Mouse (Mus musculus): ENCODE results near the gene Kcna5. TPM values are rescaled to one million over a fixed set of nuclear protein-coding genes. Genes with fewer than 3 reads are reported as not detected.

Gene Kcna5
- polyA plus RNA-seq, 1 experiment from 2014 or later: 3.7 TPM

DNA sequence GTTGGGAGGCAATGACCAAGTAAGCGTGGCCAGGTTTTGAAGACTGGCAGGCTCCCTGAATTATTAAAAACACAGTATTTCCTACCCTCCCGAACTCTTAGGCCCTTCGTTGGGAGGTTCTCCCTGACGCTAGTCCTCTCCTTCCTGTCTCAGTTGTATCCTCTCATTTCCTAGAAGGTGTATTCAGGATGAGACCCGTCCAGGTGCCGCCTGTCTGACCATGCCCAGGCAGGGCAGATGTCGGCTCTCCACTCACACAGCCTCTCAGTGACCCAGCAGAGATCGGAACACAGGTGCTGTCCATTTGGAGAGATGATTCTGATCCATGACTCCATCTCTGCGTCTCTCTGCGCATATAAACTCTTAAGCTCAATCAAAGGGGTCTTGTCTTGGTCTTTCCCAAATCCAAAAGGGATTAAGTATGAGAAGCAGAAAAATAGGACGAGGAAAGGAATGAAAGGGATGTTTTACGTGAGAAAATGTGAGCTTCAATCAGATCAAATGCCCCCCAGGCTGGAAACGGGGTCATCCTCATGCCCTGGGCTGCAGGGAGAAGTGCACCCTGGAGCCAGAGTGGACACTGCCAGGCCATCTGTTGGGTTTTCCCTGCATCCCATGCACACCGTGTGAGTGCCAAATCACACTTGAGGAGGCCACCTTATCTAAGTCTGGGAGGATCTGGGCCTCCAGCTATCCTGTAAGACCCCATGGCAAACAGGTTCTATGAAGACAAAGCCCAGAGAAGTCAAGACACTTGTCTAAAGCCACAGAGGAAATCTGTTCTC is 33.0 kb upstream of the Kcna5 start:
- Histone ChIP-seq H3K27ac (ENCODE audit: low read depth, low read length) (no peak overlapping the region), H3K9ac (ENCODE audit: low read depth, low read length) (no peak overlapping the region), H3K4me3 (ENCODE audit: low read length) (no peak overlapping the region), H3K27me3 (replicated peaks; ENCODE audit: control insufficient read depth, insufficient read depth, low read length) (no peaks in the 10 kb centered on the region), H3K4me1 (ENCODE audit: control insufficient read depth, insufficient read depth, low read depth, low read length) (no peaks in the 10 kb centered on the region), H3K9me3 (ENCODE audit: control insufficient read depth, low read length) (no peaks in the 10 kb centered on the region), H3K4me2 (ENCODE audit: low read length) (no peak overlapping the region), H3K36me3 (ENCODE audit: control insufficient read depth, insufficient read depth, low read length) (no peaks in the 10 kb centered on the region)
- WGBS: 84% methylated on average over 14 of the region's 14 CpGs
- ATAC-seq: no peak

DNA sequence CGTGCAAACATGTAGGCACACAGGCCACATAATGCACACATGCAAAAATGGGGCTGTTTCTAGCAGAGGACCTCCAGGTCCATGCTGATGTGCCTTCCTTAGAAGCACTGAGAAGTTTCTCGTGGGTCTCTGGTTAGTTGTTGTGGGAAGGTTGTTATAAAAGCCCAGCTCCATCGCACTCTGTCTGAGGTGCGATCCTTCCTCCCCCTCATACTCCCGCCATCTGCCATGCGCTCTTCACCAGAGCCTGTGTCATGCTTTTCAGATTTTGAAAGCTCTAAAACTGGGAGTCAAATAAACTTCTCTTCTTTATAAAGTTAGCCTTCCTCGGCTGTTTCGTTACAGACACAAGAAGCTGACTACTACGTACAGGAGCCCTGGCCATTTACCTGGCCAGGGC is 32.1 kb upstream of the Kcna5 start:
- H3K36me3 ChIP-seq (ENCODE audit: control insufficient read depth, insufficient read depth, low read length): no peaks in the 10 kb centered on the region
- WGBS: 95% methylated on average over 9 of the region's 9 CpGs
- no peaks in the 10 kb centered on the region for H3K4me1 ChIP-seq (ENCODE audit: control insufficient read depth, insufficient read depth, low read depth, low read length)
- H3K27me3 ChIP-seq (replicated peaks; ENCODE audit: control insufficient read depth, insufficient read depth, low read length): no peaks in the 10 kb centered on the region
- H3K27ac ChIP-seq (ENCODE audit: low read depth, low read length): no peak overlapping the region
- no peak overlapping the region for H3K4me3 ChIP-seq (ENCODE audit: low read length)
- no peak for ATAC-seq
- no peaks in the 10 kb centered on the region for H3K9me3 ChIP-seq (ENCODE audit: control insufficient read depth, low read length)
- no peak overlapping the region for H3K4me2 ChIP-seq (ENCODE audit: low read length)
- no peak overlapping the region for H3K9ac ChIP-seq (ENCODE audit: low read depth, low read length)

DNA sequence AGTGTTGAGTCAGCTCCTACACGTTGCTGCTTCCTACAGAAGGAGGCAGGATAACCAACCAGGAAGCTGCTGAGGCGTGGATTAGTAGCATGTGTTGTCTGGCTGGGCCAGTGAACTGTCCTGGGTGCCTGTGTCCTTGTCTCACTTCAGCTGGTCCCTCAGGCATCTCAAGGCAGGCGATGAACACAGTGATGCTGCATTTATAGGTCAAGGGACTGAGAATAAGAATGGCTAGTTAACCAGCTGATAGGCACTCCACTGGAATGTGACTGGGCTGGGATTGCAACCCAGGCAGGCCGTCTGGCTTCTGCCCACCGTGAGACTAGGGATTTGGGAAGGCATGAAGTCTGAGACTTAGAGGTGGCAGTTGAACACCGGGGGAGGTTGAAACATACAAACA is 29.2 kb upstream of the Kcna5 start:
- Histone ChIP-seq H3K9ac (ENCODE audit: low read depth, low read length) (no peak overlapping the region), H3K9me3 (ENCODE audit: control insufficient read depth, low read length) (no peaks in the 10 kb centered on the region), H3K27me3 (replicated peaks; ENCODE audit: control insufficient read depth, insufficient read depth, low read length) (no peaks in the 10 kb centered on the region), H3K4me2 (ENCODE audit: low read length) (no peak overlapping the region), H3K4me3 (ENCODE audit: low read length) (no peak overlapping the region), H3K27ac (ENCODE audit: low read depth, low read length) (no peak overlapping the region), H3K4me1 (ENCODE audit: control insufficient read depth, insufficient read depth, low read depth, low read length) (peaks cover 5% of the 10 kb centered on the region), H3K36me3 (ENCODE audit: control insufficient read depth, insufficient read depth, low read length) (no peaks in the 10 kb centered on the region)
- WGBS: 60% methylated on average over 6 of the region's 6 CpGs
- 0 out of 2 replicates have a peak, but pooled peaks have one; percentile 19 for ATAC-seq

DNA sequence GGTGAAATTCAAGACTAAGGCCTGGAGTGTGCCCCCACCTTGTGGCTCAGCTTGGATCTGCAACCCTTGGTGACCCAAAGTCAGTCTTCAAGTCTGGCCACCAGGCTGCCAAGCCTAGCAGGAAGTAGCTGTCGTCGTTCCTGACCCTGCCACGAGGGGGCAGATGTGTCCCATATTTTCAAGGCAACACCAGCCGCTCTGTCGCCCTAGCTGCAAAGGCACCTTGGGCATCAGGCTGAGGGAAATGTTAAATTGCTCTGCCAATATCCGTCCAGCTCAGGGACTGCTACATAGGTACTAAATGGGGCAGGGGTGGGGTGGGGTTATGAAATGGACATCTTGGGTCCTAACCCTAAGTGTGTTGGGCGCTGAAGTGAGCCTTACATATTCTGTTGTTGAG is 28.7 kb upstream of the Kcna5 start:
- Histone ChIP-seq H3K36me3 (ENCODE audit: control insufficient read depth, insufficient read depth, low read length) (no peaks in the 10 kb centered on the region), H3K27ac (ENCODE audit: low read depth, low read length) (no peak overlapping the region), H3K4me2 (ENCODE audit: low read length) (no peak overlapping the region), H3K4me1 (ENCODE audit: control insufficient read depth, insufficient read depth, low read depth, low read length) (peaks cover 5% of the 10 kb centered on the region), H3K4me3 (ENCODE audit: low read length) (no peak overlapping the region), H3K9ac (ENCODE audit: low read depth, low read length) (no peak overlapping the region), H3K27me3 (replicated peaks; ENCODE audit: control insufficient read depth, insufficient read depth, low read length) (no peaks in the 10 kb centered on the region), H3K9me3 (ENCODE audit: control insufficient read depth, low read length) (no peaks in the 10 kb centered on the region)
- 14% methylated on average over 7 of the region's 7 CpGs for WGBS
- ATAC-seq: peak; percentile 51

DNA sequence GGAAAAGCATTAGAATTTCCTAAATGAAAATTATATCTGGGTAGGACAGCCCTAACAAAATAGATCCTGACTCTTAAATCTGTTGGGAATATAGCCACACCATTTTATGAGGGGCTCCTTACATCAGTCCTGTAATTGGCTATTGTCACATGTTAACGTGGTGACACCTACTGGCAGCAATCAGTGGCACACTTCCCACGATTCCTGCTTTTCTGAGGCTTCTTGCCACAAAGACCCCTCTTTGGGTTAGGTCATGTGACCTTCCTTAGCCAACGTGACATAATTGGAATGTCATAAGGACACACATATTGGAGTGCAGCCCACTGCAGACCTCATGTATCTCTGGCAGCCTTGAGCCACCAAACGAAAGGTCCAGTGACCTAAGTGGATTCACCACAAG is 26.5 kb upstream of the Kcna5 start:
- Histone ChIP-seq H3K36me3 (ENCODE audit: control insufficient read depth, insufficient read depth, low read length) (no peaks in the 10 kb centered on the region), H3K4me1 (ENCODE audit: control insufficient read depth, insufficient read depth, low read depth, low read length) (peaks cover 5% of the 10 kb centered on the region), H3K27ac (ENCODE audit: low read depth, low read length) (no peak overlapping the region), H3K4me2 (ENCODE audit: low read length) (no peak overlapping the region), H3K4me3 (ENCODE audit: low read length) (no peak overlapping the region), H3K9me3 (ENCODE audit: control insufficient read depth, low read length) (no peaks in the 10 kb centered on the region), H3K27me3 (replicated peaks; ENCODE audit: control insufficient read depth, insufficient read depth, low read length) (no peaks in the 10 kb centered on the region), H3K9ac (ENCODE audit: low read depth, low read length) (no peak overlapping the region)
- WGBS: 24% methylated on average over 4 of the region's 4 CpGs
- no peak for ATAC-seq

DNA sequence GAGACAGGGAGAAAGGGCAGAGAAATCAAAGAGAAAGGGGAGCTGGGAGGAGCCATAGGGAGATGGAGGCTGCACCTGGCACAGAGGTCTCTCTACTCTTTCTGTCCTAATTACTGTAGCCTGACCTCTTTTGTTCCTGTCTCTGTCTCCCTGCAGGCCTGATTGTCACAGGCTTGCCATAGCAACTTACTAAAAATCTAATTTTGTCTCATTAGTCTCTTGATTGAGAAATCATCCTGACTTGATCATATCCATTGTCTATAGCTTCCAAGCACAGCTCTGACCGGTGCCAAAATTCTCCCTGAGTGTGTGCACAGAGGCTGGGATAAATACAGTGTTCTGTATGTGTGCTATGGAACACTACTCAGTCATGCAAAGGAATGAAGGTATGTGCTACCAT is 25.5 kb upstream of the Kcna5 start:
- Histone ChIP-seq H3K9ac (ENCODE audit: low read depth, low read length) (no peak overlapping the region), H3K4me2 (ENCODE audit: low read length) (no peak overlapping the region), H3K27me3 (replicated peaks; ENCODE audit: control insufficient read depth, insufficient read depth, low read length) (no peaks in the 10 kb centered on the region), H3K4me3 (ENCODE audit: low read length) (no peak overlapping the region), H3K36me3 (ENCODE audit: control insufficient read depth, insufficient read depth, low read length) (no peaks in the 10 kb centered on the region), H3K27ac (ENCODE audit: low read depth, low read length) (peak overlapping the region; percentile 10; the same call in 1 of the 2 replicates), H3K4me1 (ENCODE audit: control insufficient read depth, insufficient read depth, low read depth, low read length) (peaks cover 5% of the 10 kb centered on the region), H3K9me3 (ENCODE audit: control insufficient read depth, low read length) (no peaks in the 10 kb centered on the region)
- 47% methylated on average over 1 of the region's 1 CpGs for WGBS
- no peak for ATAC-seq

DNA sequence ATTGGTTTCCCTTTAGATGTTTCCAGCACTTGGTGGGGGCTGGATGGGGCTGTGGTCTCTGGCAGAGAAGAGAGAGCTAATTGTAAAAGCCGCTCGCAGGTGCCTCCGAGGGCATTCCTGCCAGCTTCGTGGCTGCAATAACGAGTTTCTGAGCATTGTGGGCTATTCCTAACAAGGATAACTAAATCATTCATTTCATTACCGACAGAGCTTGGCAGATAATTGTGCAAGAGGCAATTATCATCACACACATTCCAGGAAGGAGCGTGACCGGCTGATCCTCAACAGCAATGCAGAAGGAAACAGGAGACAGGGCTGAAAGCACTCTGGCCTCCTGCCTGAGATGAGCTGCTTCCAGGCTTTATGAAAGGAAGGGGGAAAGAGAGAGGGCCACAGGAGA is 24.8 kb upstream of the Kcna5 start:
- no peaks in the 10 kb centered on the region for H3K27me3 ChIP-seq (replicated peaks; ENCODE audit: control insufficient read depth, insufficient read depth, low read length)
- H3K9ac ChIP-seq (ENCODE audit: low read depth, low read length): no peak overlapping the region
- H3K9me3 ChIP-seq (ENCODE audit: control insufficient read depth, low read length): no peaks in the 10 kb centered on the region
- H3K36me3 ChIP-seq (ENCODE audit: control insufficient read depth, insufficient read depth, low read length): no peaks in the 10 kb centered on the region
- no peak overlapping the region for H3K4me3 ChIP-seq (ENCODE audit: low read length)
- peak overlapping the region; percentile 55; the same call in 1 of the 2 replicates for H3K27ac ChIP-seq (ENCODE audit: low read depth, low read length)
- H3K4me2 ChIP-seq (ENCODE audit: low read length): no peak overlapping the region
- WGBS: 17% methylated on average over 8 of the region's 8 CpGs
- peaks cover 5% of the 10 kb centered on the region for H3K4me1 ChIP-seq (ENCODE audit: control insufficient read depth, insufficient read depth, low read depth, low read length)
- peak; percentile 48; the same call in 1 of the 2 replicates for ATAC-seq

DNA sequence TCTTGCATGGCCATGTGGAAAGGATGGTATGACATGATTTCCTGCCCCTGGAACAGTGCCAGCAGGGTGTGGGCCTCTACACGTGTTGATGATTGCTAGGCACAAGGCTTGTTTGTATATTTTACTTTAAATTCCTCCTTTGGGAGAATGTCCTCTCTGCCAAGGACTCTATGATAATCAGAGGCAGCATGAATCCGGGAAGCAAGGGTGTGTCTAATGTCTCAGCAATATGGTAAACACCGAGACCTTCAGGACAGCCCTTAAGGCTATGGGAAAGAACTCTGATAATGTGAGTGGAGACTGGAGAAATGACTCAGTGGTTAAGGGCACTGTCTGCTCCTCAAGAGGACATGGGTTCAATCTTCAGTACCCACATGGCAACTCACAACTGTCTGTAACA is 23.1 kb upstream of the Kcna5 start:
- no peak overlapping the region for H3K4me2 ChIP-seq (ENCODE audit: low read length)
- 63% methylated on average over 3 of the region's 3 CpGs for WGBS
- no peak for ATAC-seq

DNA sequence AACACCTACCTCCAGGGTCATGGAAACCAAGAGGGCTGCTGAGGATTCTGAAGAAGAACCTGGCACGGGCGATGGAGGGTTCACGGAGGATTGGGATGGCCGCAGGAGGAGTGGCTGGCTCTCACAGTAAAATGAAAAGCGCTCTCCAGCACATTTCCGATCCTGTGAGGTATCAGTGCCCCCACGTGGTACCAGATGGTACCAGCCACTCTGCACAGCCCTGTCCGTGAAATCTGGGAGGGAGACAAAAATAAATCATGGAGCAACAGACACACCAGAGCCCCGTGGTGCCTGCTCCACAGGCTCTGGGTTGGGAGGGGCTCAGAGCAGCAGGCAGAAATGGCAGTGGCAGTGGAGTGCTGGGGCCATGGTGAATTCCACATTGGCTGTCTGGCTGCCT is 18.6 kb upstream of the Kcna5 start:
- H3K9ac ChIP-seq (ENCODE audit: low read depth, low read length): 0 out of 2 replicates have a peak overlapping the region, but pooled peaks have one; percentile 22
- peaks cover 2% of the 10 kb centered on the region; the same call in 1 of the 2 replicates for H3K4me1 ChIP-seq (ENCODE audit: control insufficient read depth, insufficient read depth, low read depth, low read length)
- no peaks in the 10 kb centered on the region for H3K9me3 ChIP-seq (ENCODE audit: control insufficient read depth, low read length)
- H3K27me3 ChIP-seq (replicated peaks; ENCODE audit: control insufficient read depth, insufficient read depth, low read length): peaks cover 3% of the 10 kb centered on the region; the same call in 1 of the 2 replicates
- WGBS: 21% methylated on average over 9 of the region's 9 CpGs
- no peak overlapping the region for H3K27ac ChIP-seq (ENCODE audit: low read depth, low read length)
- no peak overlapping the region for H3K4me2 ChIP-seq (ENCODE audit: low read length)
- H3K36me3 ChIP-seq (ENCODE audit: control insufficient read depth, insufficient read depth, low read length): no peaks in the 10 kb centered on the region
- ATAC-seq: peak; percentile 58
- no peak overlapping the region for H3K4me3 ChIP-seq (ENCODE audit: low read length)

More for the DNA sequence above, 23.1 kb upstream of the Kcna5 start:
- Histone ChIP-seq H3K27me3 (replicated peaks; ENCODE audit: control insufficient read depth, insufficient read depth, low read length) (no peaks in the 10 kb centered on the region; the same call in 1 of the 2 replicates), H3K27ac (ENCODE audit: low read depth, low read length) (no peak overlapping the region), H3K4me3 (ENCODE audit: low read length) (no peak overlapping the region), H3K9ac (ENCODE audit: low read depth, low read length) (no peak overlapping the region), H3K9me3 (ENCODE audit: control insufficient read depth, low read length) (no peaks in the 10 kb centered on the region), H3K36me3 (ENCODE audit: control insufficient read depth, insufficient read depth, low read length) (no peaks in the 10 kb centered on the region), H3K4me1 (ENCODE audit: control insufficient read depth, insufficient read depth, low read depth, low read length) (peaks cover 7% of the 10 kb centered on the region)
